In genomic region chr16:10897372-10897771, GRCm38 (mm10) we compare ENCODE assay signal across 14 mouse cellular contexts.
DNase-seq lines count a peak whose midpoint lies in the region; ATAC-seq lines count a peak whose summit lies in the region.
"Had no signal": no experiment of that assay in that cellular context is flagged by ENCODE, and none has a peak within 500 bp of the region (broad histone marks: within the 10 kb centered on the region; RNA-seq: fewer than 3 reads in every experiment).

No protein-coding gene starts in this region.

- H3K27ac ChIP-seq in kidney, embryonic 15.5 days, result no peak overlapping the region
- no peak overlapping the region for H3K27ac ChIP-seq in kidney, embryonic 14.5 days (ENCODE audit: low read depth, low read length)
- peak overlapping the region; percentile 26; the same call in 1 of the 2 replicates for H3K27ac ChIP-seq in embryonic facial prominence, embryonic 10.5 days (replicated peaks)
- no peak overlapping the region for H3K27ac ChIP-seq in heart, embryonic 12.5 days (ENCODE audit: poor library complexity, severe bottlenecking)
- H3K27ac ChIP-seq: heart, embryonic 10.5 days; layer of hippocampus, adult 2 months; lung, embryonic 15.5 days had no signal

- no peak overlapping the region for H3K9ac ChIP-seq in kidney, embryonic 15.5 days
- no peak overlapping the region for H3K9ac ChIP-seq in kidney, embryonic 14.5 days (ENCODE audit: low read depth, low read length)
- H3K9ac ChIP-seq in heart, embryonic 12.5 days, result no peak overlapping the region
- H3K9ac ChIP-seq: lung, embryonic 15.5 days had no signal

- WGBS in kidney, embryonic 15.5 days, result 25% methylated on average over 6 of the region's 6 CpGs
- WGBS in kidney, embryonic 14.5 days, result 30% methylated on average over 6 of the region's 6 CpGs
- WGBS in embryonic facial prominence, embryonic 10.5 days, result 43% methylated on average over 6 of the region's 6 CpGs
- WGBS in heart, embryonic 12.5 days, result 44% methylated on average over 6 of the region's 6 CpGs

- H3K4me3 ChIP-seq in kidney, embryonic 15.5 days (replicated peaks), result no peak overlapping the region
- no peak overlapping the region for H3K4me3 ChIP-seq in kidney, embryonic 14.5 days (ENCODE audit: low read length)
- no peak overlapping the region for H3K4me3 ChIP-seq in embryonic facial prominence, embryonic 10.5 days
- no peak overlapping the region for H3K4me3 ChIP-seq in heart, embryonic 12.5 days
- H3K4me3 ChIP-seq: heart, embryonic 10.5 days; layer of hippocampus, adult 2 months; lung, embryonic 15.5 days had no signal

- peak; percentile 15 for DNase-seq in A20 (ENCODE audit: low read depth, low spot score)
- peak; percentile 30 for DNase-seq in embryonic facial prominence, embryonic 10.5 days (ENCODE audit: low spot score)
- DNase-seq in cerebellum, adult 11-12 months, result no peak
- DNase-seq in c-Kit-positive CD71-positive TER-119-positive erythroid progenitor cells, embryonic 14.5 days (ENCODE audit: low spot score), result no peak
- DNase-seq: kidney, adult 11 months; right cerebral cortex, adult 18-20 months had no signal

- no peaks in the 10 kb centered on the region for H3K9me3 ChIP-seq in kidney, embryonic 15.5 days (replicated peaks)
- H3K9me3 ChIP-seq in kidney, embryonic 14.5 days (ENCODE audit: control insufficient read depth, low read length), result no peaks in the 10 kb centered on the region
- peaks cover 4% of the 10 kb centered on the region; the same call in 1 of the 2 replicates for H3K9me3 ChIP-seq in embryonic facial prominence, embryonic 10.5 days
- peaks cover 8% of the 10 kb centered on the region; the same call in 1 of the 2 replicates for H3K9me3 ChIP-seq in heart, embryonic 12.5 days (replicated peaks)
- H3K9me3 ChIP-seq: heart, embryonic 10.5 days; lung, embryonic 15.5 days had no signal

- no peak overlapping the region for H3K4me2 ChIP-seq in kidney, embryonic 15.5 days
- H3K4me2 ChIP-seq in kidney, embryonic 14.5 days (replicated peaks; ENCODE audit: low read depth, low read length), result no peak overlapping the region
- no peak overlapping the region for H3K4me2 ChIP-seq in heart, embryonic 12.5 days
- H3K4me2 ChIP-seq: lung, embryonic 15.5 days had no signal

- 0 out of 2 replicates have a peak, but pooled peaks cover 3% of the 10 kb centered on the region for H3K4me1 ChIP-seq in kidney, embryonic 15.5 days
- H3K4me1 ChIP-seq in kidney, embryonic 14.5 days (ENCODE audit: control insufficient read depth, insufficient read depth, low read length), result no peaks in the 10 kb centered on the region
- peaks cover 21% of the 10 kb centered on the region for H3K4me1 ChIP-seq in embryonic facial prominence, embryonic 10.5 days
- peaks cover 25% of the 10 kb centered on the region for H3K4me1 ChIP-seq in heart, embryonic 12.5 days (replicated peaks)
- H3K4me1 ChIP-seq: lung, embryonic 15.5 days had no signal

- H3K36me3 ChIP-seq in kidney, embryonic 15.5 days, result no peaks in the 10 kb centered on the region
- H3K36me3 ChIP-seq in kidney, embryonic 14.5 days (ENCODE audit: control insufficient read depth, insufficient read depth, low read length), result no peaks in the 10 kb centered on the region
- no peaks in the 10 kb centered on the region for H3K36me3 ChIP-seq in embryonic facial prominence, embryonic 10.5 days (replicated peaks)
- no peaks in the 10 kb centered on the region for H3K36me3 ChIP-seq in heart, embryonic 12.5 days
- H3K36me3 ChIP-seq: heart, embryonic 10.5 days; lung, embryonic 15.5 days had no signal

- peak; percentile 33; the same call in 1 of the 2 replicates for ATAC-seq in kidney, embryonic 15.5 days (replicated peaks; ENCODE audit: low FRiP score)
- no peak for ATAC-seq in kidney, embryonic 14.5 days (ENCODE audit: low FRiP score, low TSS enrichment)
- ATAC-seq in megakaryocyte, adult 5-6 weeks (ENCODE audit: poor library complexity, severe bottlenecking), result peak; percentile 92
- ATAC-seq in heart, embryonic 12.5 days (ENCODE audit: insufficient number of reproducible peaks, low FRiP score), result no peak
- ATAC-seq: activated CD4-positive, CD25-positive, alpha-beta regulatory T cell, adult 4 months had no signal

- H3K27me3 ChIP-seq in kidney, embryonic 15.5 days, result no peaks in the 10 kb centered on the region
- H3K27me3 ChIP-seq in kidney, embryonic 14.5 days (ENCODE audit: control insufficient read depth, insufficient read depth, low read length), result no peaks in the 10 kb centered on the region
- H3K27me3 ChIP-seq in embryonic facial prominence, embryonic 10.5 days (replicated peaks; ENCODE audit: low read depth, poor library complexity, severe bottlenecking), result no peaks in the 10 kb centered on the region
- no peaks in the 10 kb centered on the region for H3K27me3 ChIP-seq in heart, embryonic 12.5 days (replicated peaks)
- H3K27me3 ChIP-seq: lung, embryonic 15.5 days had no signal

Comparison
In these comparisons a context has a peak if more than half of its experiments do, and no peak if none do; other contexts are left out.
1. ATAC-seq: peak in kidney, embryonic 15.5 days (single experiment) and megakaryocyte, adult 5-6 weeks (single experiment); none in kidney, embryonic 14.5 days (single experiment) and heart, embryonic 12.5 days (single experiment).
2. DNase-seq: peak in A20 (single experiment) and embryonic facial prominence, embryonic 10.5 days (single experiment); none in cerebellum, adult 11-12 months (single experiment) and c-Kit-positive CD71-positive TER-119-positive erythroid progenitor cells, embryonic 14.5 days (single experiment).